Mouse (Mus musculus): ENCODE results near the gene Olfm2. TPM values are rescaled to one million over a fixed set of nuclear protein-coding genes. Genes with fewer than 3 reads are reported as not detected.
A peak's percentile ranks its signal among the peaks of the same experiment; 100 is the strongest.

Olfm2 gene
- total and polyA plus RNA-seq, 3 experiments, result not detected

GRCm38 (mm10) chr9:20657546-20657945 is 88.6 kb downstream of the Olfm2 start:
- Histone ChIP-seq H3K27me3 (ENCODE audit: insufficient read depth, low read length) (no peaks in the 10 kb centered on the region), H3K9me3 (replicated peaks) (no peaks in the 10 kb centered on the region), H3K4me1 (ENCODE audit: insufficient read depth, low read depth, low read length) (peaks cover 63% of the 10 kb centered on the region), H3K36me3 (replicated peaks) (peaks cover 93% of the 10 kb centered on the region), H3K4me3 (ENCODE audit: low read depth, low read length) (no peak overlapping the region)
- no peak for TF ChIP-seq TAL1 (conservative IDR thresholded peaks at IDR 0.05; ENCODE audit: low read depth, low read length)
- TF ChIP-seq POLR2AphosphoS5 (IDR thresholded peaks at IDR 0.05; ENCODE audit: insufficient replicate concordance, low read depth, low read length), result no peak
- DNase-seq (ENCODE audit: low spot score) (no peak), ATAC-seq (ENCODE audit: extremely low read depth, insufficient number of reproducible peaks, low FRiP score, poor library complexity, severe bottlenecking) (no peak)

DNA sequence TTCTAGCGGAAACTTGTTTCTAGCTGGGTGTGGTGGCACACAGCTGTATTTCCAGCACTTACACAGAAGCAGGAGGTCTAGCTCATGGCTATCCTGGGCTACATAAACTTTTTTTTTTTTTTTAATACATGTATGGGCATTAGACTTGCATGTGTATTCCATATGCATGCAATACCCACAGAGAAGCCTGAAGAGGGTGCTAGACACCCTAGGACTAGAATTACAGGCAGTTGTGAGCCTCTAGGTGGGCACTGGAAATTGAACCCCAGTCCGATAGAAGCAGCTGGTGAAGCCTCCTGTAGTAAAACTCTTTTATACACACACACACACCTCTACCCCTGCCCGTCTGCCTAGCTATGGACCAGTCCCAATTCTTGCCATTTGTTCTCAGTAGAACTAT is 92.3 kb downstream of the Olfm2 start:
- Histone ChIP-seq H3K36me3 (replicated peaks) (peaks cover 69% of the 10 kb centered on the region), H3K9me3 (replicated peaks) (no peaks in the 10 kb centered on the region), H3K4me3 (ENCODE audit: low read depth, low read length) (peak overlapping the region; percentile 99; the same call in 1 of the 2 replicates), H3K4me1 (ENCODE audit: insufficient read depth, low read depth, low read length) (peaks cover 70% of the 10 kb centered on the region), H3K27me3 (ENCODE audit: insufficient read depth, low read length) (no peaks in the 10 kb centered on the region)
- no peak for TF ChIP-seq TAL1 (conservative IDR thresholded peaks at IDR 0.05; ENCODE audit: low read depth, low read length)
- ATAC-seq (ENCODE audit: extremely low read depth, insufficient number of reproducible peaks, low FRiP score, poor library complexity, severe bottlenecking) (no peak), DNase-seq (ENCODE audit: low spot score) (no peak)

- Histone ChIP-seq H3K27me3 (ENCODE audit: insufficient read depth, low read length) (no peaks in the 10 kb centered on the region), H3K9me3 (replicated peaks) (no peaks in the 10 kb centered on the region), H3K36me3 (replicated peaks) (peaks cover 69% of the 10 kb centered on the region), H3K4me3 (ENCODE audit: low read depth, low read length) (peak overlapping the region; percentile 99), H3K4me1 (ENCODE audit: insufficient read depth, low read depth, low read length) (peaks cover 64% of the 10 kb centered on the region)
- DNase-seq (ENCODE audit: low spot score), result peak; percentile 33
- TF ChIP-seq GATA2 (IDR thresholded peaks at IDR 0.05; ENCODE audit: borderline replicate concordance, low read depth, low read length) (no peak), POLR2AphosphoS5 (IDR thresholded peaks at IDR 0.05; ENCODE audit: insufficient replicate concordance, low read depth, low read length) (no peak), TAL1 (conservative IDR thresholded peaks at IDR 0.05; ENCODE audit: low read depth, low read length) (no peak), GATA1 (IDR thresholded peaks at IDR 0.05; ENCODE audit: borderline replicate concordance, low read length) (no peak), CTCF (IDR thresholded peaks at IDR 0.05; ENCODE audit: low read depth, low read length) (no peak)
- ATAC-seq (ENCODE audit: extremely low read depth, insufficient number of reproducible peaks, low FRiP score, poor library complexity, severe bottlenecking), result no peak
Measured at GRCm38 (mm10) chr9:20652260-20652658, 93.9 kb downstream of the Olfm2 start.

- peak; percentile 97 for ATAC-seq (ENCODE audit: extremely low read depth, insufficient number of reproducible peaks, low FRiP score, poor library complexity, severe bottlenecking)
- peaks cover 63% of the 10 kb centered on the region for H3K4me1 ChIP-seq (ENCODE audit: insufficient read depth, low read depth, low read length)
- H3K36me3 ChIP-seq (replicated peaks), result peaks cover 69% of the 10 kb centered on the region
Measured at GRCm38 (mm10) chr9:20651602-20652259, 94.4 kb downstream of the Olfm2 start, which contains the start of gene Pin1. Gene Pin1 (plus strand): TSS chr9:20652095.

DNA sequence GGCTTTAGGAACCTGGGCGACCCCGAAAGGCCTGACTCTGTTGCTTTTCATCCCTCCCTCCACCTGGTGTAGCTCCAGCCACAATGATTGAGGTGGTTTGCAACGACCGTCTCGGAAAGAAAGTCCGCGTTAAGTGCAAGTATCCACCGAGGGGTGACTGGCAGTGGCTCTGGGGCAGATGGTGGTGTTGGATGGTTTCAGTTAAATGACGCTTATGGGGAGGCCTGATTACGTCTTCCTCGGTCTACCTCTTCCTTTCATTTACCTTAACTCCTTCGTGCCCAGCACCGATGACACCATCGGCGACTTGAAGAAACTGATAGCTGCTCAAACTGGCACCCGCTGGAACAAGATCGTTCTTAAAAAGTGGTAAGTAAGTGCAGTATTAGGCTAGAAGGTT is 101.0 kb downstream of the Olfm2 start:
- Histone ChIP-seq H3K9me3 (replicated peaks) (no peaks in the 10 kb centered on the region), H3K27me3 (ENCODE audit: insufficient read depth, low read length) (no peaks in the 10 kb centered on the region), H3K36me3 (replicated peaks) (peaks cover 58% of the 10 kb centered on the region), H3K4me3 (ENCODE audit: low read depth, low read length) (peak overlapping the region; percentile 92), H3K4me1 (ENCODE audit: insufficient read depth, low read depth, low read length) (peaks cover 60% of the 10 kb centered on the region)
- peak; percentile 37 for DNase-seq (ENCODE audit: low spot score)
- TF ChIP-seq TAL1 (conservative IDR thresholded peaks at IDR 0.05; ENCODE audit: low read depth, low read length), result no peak
- TF ChIP-seq POLR2AphosphoS5 (IDR thresholded peaks at IDR 0.05; ENCODE audit: insufficient replicate concordance, low read depth, low read length), result no peak
- no peak for TF ChIP-seq GATA1 (IDR thresholded peaks at IDR 0.05; ENCODE audit: borderline replicate concordance, low read length)
- TF ChIP-seq CTCF (IDR thresholded peaks at IDR 0.05; ENCODE audit: low read depth, low read length), result no peak
- no peak for TF ChIP-seq GATA2 (IDR thresholded peaks at IDR 0.05; ENCODE audit: borderline replicate concordance, low read depth, low read length)
- no peak for ATAC-seq (ENCODE audit: extremely low read depth, insufficient number of reproducible peaks, low FRiP score, poor library complexity, severe bottlenecking)

More at GRCm38 (mm10) chr9:20651602-20652259, 94.4 kb downstream of the Olfm2 start, which contains the start of gene Pin1:
- DNase-seq (ENCODE audit: low spot score), result peak; percentile 100
- TF ChIP-seq CTCF (IDR thresholded peaks at IDR 0.05; ENCODE audit: low read depth, low read length) (no peak), GATA2 (IDR thresholded peaks at IDR 0.05; ENCODE audit: borderline replicate concordance, low read depth, low read length) (no peak)
- Histone ChIP-seq H3K27me3 (ENCODE audit: insufficient read depth, low read length) (no peaks in the 10 kb centered on the region), H3K9me3 (replicated peaks) (no peaks in the 10 kb centered on the region), H3K4me3 (ENCODE audit: low read depth, low read length) (peak within 1 kb of the TSS; percentile 99)

GRCm38 (mm10) chr9:20644360-20645081 is 101.6 kb downstream of the Olfm2 start, which contains the start of gene Fbxl12:
Gene Fbxl12 (minus strand): TSS chr9:20644767.
- DNase-seq (ENCODE audit: low spot score), result peak; percentile 75
- peak within 1 kb of the TSS; percentile 92 for H3K4me3 ChIP-seq (ENCODE audit: low read depth, low read length)
- peak; percentile 46; the same call in 1 of the 2 replicates for ATAC-seq (ENCODE audit: extremely low read depth, insufficient number of reproducible peaks, low FRiP score, poor library complexity, severe bottlenecking)
- H3K9me3 ChIP-seq (replicated peaks), result no peaks in the 10 kb centered on the region
- peaks cover 60% of the 10 kb centered on the region for H3K4me1 ChIP-seq (ENCODE audit: insufficient read depth, low read depth, low read length)
- TF ChIP-seq GATA2 (IDR thresholded peaks at IDR 0.05; ENCODE audit: borderline replicate concordance, low read depth, low read length) (no peak), POLR2AphosphoS5 (IDR thresholded peaks at IDR 0.05; ENCODE audit: insufficient replicate concordance, low read depth, low read length) (no peak)
- peaks cover 58% of the 10 kb centered on the region for H3K36me3 ChIP-seq (replicated peaks)
- H3K27me3 ChIP-seq (ENCODE audit: insufficient read depth, low read length), result no peaks in the 10 kb centered on the region

Data from G1E (cell line).